18 mouse cellular contexts compared by ENCODE assay signal in the genomic region with DNA sequence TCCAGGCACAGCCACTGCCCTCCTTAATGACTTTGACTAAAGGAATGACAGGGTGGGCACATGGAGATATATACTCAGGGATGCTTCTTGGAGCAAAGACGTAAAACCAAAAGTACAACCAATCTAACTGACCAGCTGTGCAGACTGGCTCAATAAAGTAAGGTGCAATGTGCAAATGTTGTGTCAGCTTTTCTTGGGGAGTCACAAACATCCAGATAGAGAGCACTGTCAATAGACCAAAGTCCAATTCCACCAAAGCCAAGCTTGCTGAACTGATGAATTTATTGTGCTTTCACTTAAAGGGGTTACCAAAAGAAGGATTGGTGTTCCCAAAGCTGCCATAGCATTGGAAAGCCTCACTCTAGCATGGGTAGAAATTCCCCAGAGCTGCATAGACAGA. TPM values are rescaled to one million over a fixed set of nuclear protein-coding genes. Genes with fewer than 3 reads are reported as not detected.
A peak's percentile ranks its signal among the peaks of the same experiment; 100 is the strongest.
DNase-seq lines count a peak whose midpoint lies in the region; ATAC-seq lines count a peak whose summit lies in the region.
"Had no signal": no experiment of that assay in that cellular context is flagged by ENCODE, and none has a peak within 500 bp of the region (broad histone marks: within the 10 kb centered on the region; RNA-seq: fewer than 3 reads in every experiment).

No protein-coding gene starts in this region.

- 86% methylated on average over 1 of the region's 1 CpGs for WGBS in kidney, embryonic 14.5 days
- 80% methylated on average over 1 of the region's 1 CpGs for whole genome bisulfite sequencing in intestine, embryonic 15.5 days
- 97% methylated on average over 1 of the region's 1 CpGs for WGBS in heart, embryonic 10.5 days

- H3K4me1 ChIP-seq in kidney, embryonic 14.5 days (ENCODE audit: control insufficient read depth, insufficient read depth, low read length): no peaks in the 10 kb centered on the region
- H3K4me1 ChIP-seq in intestine, embryonic 15.5 days (replicated peaks): no peaks in the 10 kb centered on the region
- peaks cover 6% of the 10 kb centered on the region; the same call in 1 of the 2 replicates for H3K4me1 ChIP-seq in heart, embryonic 10.5 days
- H3K4me1 ChIP-seq: forebrain, embryonic 13.5 days; hindbrain, embryonic 12.5 days had no signal

- no peak overlapping the region for H3K9ac ChIP-seq in kidney, embryonic 14.5 days (ENCODE audit: low read depth, low read length)
- H3K9ac ChIP-seq in intestine, embryonic 15.5 days: no peak overlapping the region
- H3K9ac ChIP-seq: forebrain, embryonic 13.5 days; forebrain, postnatal 0 days; heart, embryonic 13.5 days; hindbrain, embryonic 12.5 days had no signal

- DNase-seq in kidney, adult 11 months: peak; percentile 26
- no peak for DNase-seq in kidney, postnatal 10 days
- DNase-seq in kidney, postnatal 14 days: peak; percentile 9
- DNase-seq in yolk sac, embryonic 10.5 days (ENCODE audit: low spot score): peak; percentile 64
- DNase-seq in heart, embryonic 10.5 days (ENCODE audit: low spot score): no peak
- DNase-seq: adrenal gland, postnatal 10 days; cerebellum, adult 11 months; cerebellum, adult 9-10 months; cerebellum, postnatal 25 days; forebrain, postnatal 0 days; gastrocnemius, postnatal 14 days; heart, postnatal 4 days had no signal

- no peak overlapping the region for H3K4me2 ChIP-seq in kidney, embryonic 14.5 days (replicated peaks; ENCODE audit: low read depth, low read length)
- no peak overlapping the region for H3K4me2 ChIP-seq in intestine, embryonic 15.5 days (replicated peaks)
- H3K4me2 ChIP-seq: forebrain, embryonic 13.5 days; heart, embryonic 13.5 days; hindbrain, embryonic 12.5 days had no signal

- no peaks in the 10 kb centered on the region; the same call in 1 of the 2 replicates for H3K27me3 ChIP-seq in kidney, embryonic 14.5 days (ENCODE audit: control insufficient read depth, insufficient read depth, low read length)
- H3K27me3 ChIP-seq in intestine, embryonic 15.5 days (replicated peaks): no peaks in the 10 kb centered on the region
- no peaks in the 10 kb centered on the region for H3K27me3 ChIP-seq in heart, embryonic 10.5 days (ENCODE audit: insufficient read depth, poor library complexity, severe bottlenecking)
- H3K27me3 ChIP-seq: forebrain, embryonic 13.5 days; heart, embryonic 13.5 days; hindbrain, embryonic 12.5 days had no signal

- no peaks in the 10 kb centered on the region for H3K9me3 ChIP-seq in kidney, embryonic 14.5 days (ENCODE audit: control insufficient read depth, low read length)
- no peaks in the 10 kb centered on the region for H3K9me3 ChIP-seq in intestine, embryonic 15.5 days
- no peaks in the 10 kb centered on the region for H3K9me3 ChIP-seq in heart, embryonic 10.5 days
- H3K9me3 ChIP-seq: embryonic facial prominence, embryonic 10.5 days; forebrain, embryonic 13.5 days; heart, embryonic 13.5 days; hindbrain, embryonic 12.5 days had no signal

- H3K27ac ChIP-seq in kidney, embryonic 14.5 days (ENCODE audit: low read depth, low read length): no peak overlapping the region
- no peak overlapping the region for H3K27ac ChIP-seq in intestine, embryonic 15.5 days
- H3K27ac ChIP-seq in heart, embryonic 10.5 days: no peak overlapping the region
- H3K27ac ChIP-seq: embryonic facial prominence, embryonic 10.5 days; forebrain, embryonic 13.5 days; heart, embryonic 13.5 days; hindbrain, embryonic 12.5 days had no signal

- H3K36me3 ChIP-seq in kidney, embryonic 14.5 days (ENCODE audit: control insufficient read depth, insufficient read depth, low read length): no peaks in the 10 kb centered on the region
- no peaks in the 10 kb centered on the region for H3K36me3 ChIP-seq in intestine, embryonic 15.5 days
- H3K36me3 ChIP-seq in heart, embryonic 10.5 days: no peaks in the 10 kb centered on the region
- H3K36me3 ChIP-seq: embryonic facial prominence, embryonic 10.5 days; heart, embryonic 13.5 days; hindbrain, embryonic 12.5 days had no signal

- H3K4me3 ChIP-seq in kidney, embryonic 14.5 days (ENCODE audit: low read length): no peak overlapping the region
- H3K4me3 ChIP-seq in intestine, embryonic 15.5 days (replicated peaks): no peak overlapping the region
- no peak overlapping the region for H3K4me3 ChIP-seq in heart, embryonic 10.5 days
- H3K4me3 ChIP-seq: embryonic facial prominence, embryonic 10.5 days; forebrain, embryonic 13.5 days; heart, embryonic 13.5 days; hindbrain, embryonic 12.5 days had no signal

- ATAC-seq in kidney, embryonic 14.5 days (ENCODE audit: low FRiP score, low TSS enrichment): no peak
- ATAC-seq in intestine, embryonic 15.5 days: peak; percentile 47; the same call in 1 of the 2 replicates
- ATAC-seq: forebrain, embryonic 13.5 days; forebrain, postnatal 0 days had no signal

RNA-seq across cellular contexts. Expression of a gene that starts 56.2 kb away (rescaled TPM):
- polyA plus RNA-seq in kidney, embryonic 14.5 days (2014; fragmentation: Nextera tagmentation; extraction: Ambion mirVana): 5.7 and 18.7 TPM in 2 replicates
- polyA plus RNA-seq in intestine, embryonic 15.5 days (2015; fragmentation: Nextera tagmentation; extraction: Ambion mirVana): 22.8 and 25.9 TPM in 2 replicates
- 53.0 and 72.5 TPM in 2 replicates for polyA plus RNA-seq in heart, embryonic 10.5 days (2016; fragmentation: Nextera tagmentation; extraction: Ambion mirVana)

Comparison
In these comparisons a context has a peak if more than half of its experiments do, and no peak if none do; other contexts are left out.
1. DNase-seq: peak in kidney, adult 11 months (single experiment), kidney, postnatal 14 days (single experiment) and yolk sac, embryonic 10.5 days (single experiment); none in kidney, postnatal 10 days (single experiment) and heart, embryonic 10.5 days (single experiment).